Mouse (Mus musculus): ENCODE measurements around the gene 4930578G10Rik.
"Not testable (repeated sequence)": the region's sequence is repeated elsewhere in the genome, so short reads cannot be mapped to it uniquely, and the experiment has no call there.

4930578G10Rik gene

GRCm38 (mm10) chr4:42735245-42735644 is at the start of gene 4930578G10Rik:
4930578G10Rik (plus strand) TSS chr4:42735545.
- DNase-seq, result not testable (repeated sequence)

DNA sequence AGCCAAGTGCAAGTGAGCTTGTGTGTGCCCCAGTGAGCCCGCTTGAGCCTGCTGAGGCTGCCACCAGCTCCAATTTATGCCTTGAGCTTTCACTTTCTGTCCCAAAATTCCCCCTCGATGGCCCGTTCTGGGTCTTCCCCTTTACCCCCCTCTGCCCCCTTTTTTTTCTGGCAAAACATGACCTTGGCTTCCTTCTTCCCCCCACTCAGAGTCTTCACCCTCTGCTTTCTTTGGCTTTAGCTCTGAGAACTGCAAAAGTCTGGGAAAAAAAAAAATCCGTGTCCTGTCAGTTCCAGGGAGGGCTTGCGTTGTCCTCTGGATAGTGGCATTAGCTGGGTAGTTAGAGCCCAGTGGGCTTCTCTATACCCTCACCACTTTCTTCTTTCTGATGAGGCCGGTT is 21.1 kb downstream of the 4930578G10Rik start, which contains the start of gene Ccl19:
Ccl19 (minus strand) TSS at position 101 of the 400 bp plus-strand sequence.
- DNase-seq, result not testable (repeated sequence)

GRCm38 (mm10) chr4:42773893-42774292 is 38.5 kb downstream of the 4930578G10Rik start, which contains the start of gene Ccl21a:
Ccl21a (minus strand) TSS chr4:42773993.
- DNase-seq, result not testable (repeated sequence)

DNA sequence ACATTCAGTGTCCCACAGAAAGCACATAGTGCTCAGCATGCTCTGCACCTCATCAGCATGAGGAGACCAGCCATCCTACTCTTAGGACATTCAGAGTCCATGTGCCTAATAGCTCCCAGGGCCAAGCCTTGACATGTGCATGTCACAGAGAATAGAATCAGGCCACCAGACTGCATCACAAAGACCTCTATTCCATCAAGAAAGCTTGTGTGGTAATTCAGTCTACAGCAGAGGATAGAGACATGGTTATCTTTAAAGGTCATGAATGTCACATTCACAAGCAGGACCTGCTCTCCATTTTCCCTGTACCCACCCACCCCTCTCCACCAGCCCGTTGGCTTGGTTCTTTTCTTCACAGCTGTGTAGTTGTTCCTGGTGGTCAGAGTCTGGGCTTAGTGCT is 118.4 kb downstream of the 4930578G10Rik start, which contains the start of gene Fam205a1:
Fam205a1 (minus strand) TSS at position 101 of the 400 bp plus-strand sequence.
- DNase-seq, result not testable (repeated sequence)

DNA sequence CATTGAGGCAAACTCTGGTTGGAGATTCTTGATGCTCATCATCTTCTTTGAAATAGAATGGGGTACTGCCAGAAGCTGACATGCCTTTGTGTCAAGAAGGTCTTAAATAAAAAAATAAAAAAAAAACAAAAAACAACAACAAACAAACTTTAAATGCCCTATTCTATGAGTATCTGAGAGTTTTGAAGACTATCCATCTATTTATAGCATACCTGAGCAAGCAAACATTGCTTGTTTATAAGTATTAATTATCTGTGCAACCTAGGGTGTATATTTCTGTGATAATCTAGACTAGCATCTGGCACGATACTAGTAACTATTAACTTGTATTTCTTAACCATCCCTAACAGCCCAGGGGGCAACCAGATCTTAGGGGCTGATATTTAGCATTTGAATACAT is 121.3 kb downstream of the 4930578G10Rik start, which contains the start of gene Gm12394:
Gm12394 (minus strand) TSS at position 101 of the 400 bp plus-strand sequence.
- not testable (repeated sequence) for DNase-seq

DNA sequence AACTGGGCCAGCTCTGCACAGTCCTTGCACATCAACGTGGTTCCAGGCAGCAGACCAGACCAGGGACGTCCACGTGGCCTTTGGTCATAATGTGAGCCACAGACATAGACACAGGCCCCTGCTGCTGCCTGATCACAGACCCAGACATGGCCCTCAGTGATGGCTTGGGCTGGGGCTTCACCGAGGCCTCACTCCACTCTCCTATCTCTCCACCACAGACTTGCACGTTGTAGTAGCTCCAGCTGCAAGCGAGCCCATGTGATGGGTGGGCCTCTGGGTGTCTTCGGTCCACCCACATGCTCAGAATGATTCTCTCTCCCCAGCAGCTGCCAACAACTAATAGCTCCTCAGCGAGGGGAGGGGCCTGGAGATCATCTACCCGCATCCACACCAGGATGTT is 125.1 kb downstream of the 4930578G10Rik start:
- DNase-seq, result peak; percentile 92

DNA sequence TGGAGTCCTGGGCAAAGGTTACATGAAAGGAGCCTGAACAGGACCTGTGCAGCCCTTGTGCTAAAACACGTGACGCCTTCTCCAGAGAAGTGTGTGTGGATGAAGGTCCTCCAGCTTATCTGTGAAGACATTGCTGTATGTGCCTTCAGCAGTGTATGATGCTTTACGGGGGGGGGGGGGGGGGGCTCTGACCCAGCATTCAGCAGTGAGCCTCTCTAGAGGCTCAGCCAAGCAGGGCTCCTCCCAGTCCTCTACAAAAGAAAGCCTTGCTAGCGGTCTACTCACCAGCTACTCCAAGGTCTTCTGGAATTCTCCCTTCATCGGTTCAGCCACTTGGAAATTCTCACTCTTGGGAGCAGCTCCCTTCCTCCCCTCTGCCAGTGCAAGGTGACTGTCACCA is 128.1 kb downstream of the 4930578G10Rik start:
- peak; percentile 80 for DNase-seq

- DNase-seq, result peak; percentile 63
These were observed 132.0 kb downstream of the 4930578G10Rik start for GRCm38 (mm10) chr4:42867390-42867789.

DNA sequence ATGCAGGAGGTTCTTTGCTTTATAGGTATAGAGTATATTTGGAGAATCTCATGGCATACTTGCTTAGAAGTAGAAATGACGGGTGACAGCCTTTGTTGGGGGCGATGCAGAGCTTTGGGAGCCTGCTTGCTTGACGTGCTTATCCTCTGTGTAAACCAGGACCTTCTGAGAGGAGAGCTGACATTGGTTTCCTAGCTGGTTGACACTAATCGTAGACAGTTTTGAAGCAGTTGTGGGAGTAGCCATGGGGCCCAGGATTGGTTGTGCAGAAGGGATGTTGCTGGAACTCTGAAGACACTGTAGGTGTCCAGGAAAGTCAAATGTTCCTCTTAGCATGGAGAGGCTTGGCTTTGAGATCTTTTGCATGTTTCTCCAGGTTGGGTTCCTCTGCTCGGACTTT is 132.8 kb downstream of the 4930578G10Rik start:
- DNase-seq, result no peak

GRCm38 (mm10) chr4:42870748-42871147 is 135.4 kb downstream of the 4930578G10Rik start:
- no peak for DNase-seq

DNA sequence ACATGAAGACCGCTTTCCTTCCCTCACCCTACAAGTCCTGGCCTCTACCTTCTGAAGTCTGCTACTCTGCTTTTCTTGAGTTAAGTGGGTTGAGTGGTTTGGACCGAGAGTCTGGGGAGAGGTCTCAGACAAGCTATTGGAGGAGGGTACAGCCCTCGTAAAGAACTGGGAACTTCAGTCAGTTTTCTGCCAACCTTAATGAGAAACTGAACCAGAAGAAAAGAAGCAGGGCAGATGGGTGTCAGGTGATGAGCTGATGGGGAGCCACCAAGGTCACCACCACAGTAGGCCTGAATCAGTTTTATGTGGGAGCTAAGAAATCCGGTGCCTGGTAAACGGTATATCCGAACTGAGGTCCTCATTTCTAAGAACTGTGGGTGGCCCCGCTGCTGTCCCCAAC is 136.8 kb downstream of the 4930578G10Rik start:
- no peak for DNase-seq

DNA sequence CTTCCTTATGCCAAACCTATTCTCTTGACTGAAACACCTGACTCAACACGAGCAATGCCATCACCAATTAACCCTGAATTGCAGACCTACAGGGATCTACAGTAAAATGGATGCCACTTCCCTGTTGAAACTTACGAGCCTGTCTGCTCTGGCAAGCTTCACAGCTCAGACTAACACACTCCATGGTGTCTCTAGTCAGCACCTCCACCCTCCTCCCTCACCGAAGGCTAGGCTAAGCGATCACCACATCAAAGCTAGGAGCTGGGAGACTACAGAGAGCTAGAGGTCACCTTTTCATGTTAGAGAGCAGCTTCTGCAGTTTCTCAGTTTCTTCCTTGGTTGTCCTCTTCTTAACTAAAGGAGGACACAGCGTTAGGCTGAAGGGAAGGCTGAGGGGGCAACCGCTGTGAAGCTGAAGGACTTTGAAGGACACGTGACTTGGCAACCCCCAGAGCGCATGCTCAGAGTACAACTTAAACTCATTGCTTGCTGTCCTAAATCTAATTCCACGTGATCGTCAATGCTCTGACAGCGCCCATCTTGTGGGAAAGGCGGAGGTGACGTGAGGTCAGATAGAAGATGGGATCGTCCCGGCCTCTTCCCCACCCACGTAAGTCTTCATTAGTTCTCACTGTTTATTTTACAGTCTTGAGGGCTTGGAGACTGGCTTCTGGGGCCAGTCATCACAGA is 137.5 kb downstream of the 4930578G10Rik start:
- no peak for DNase-seq

- DNase-seq, result no peak
These were observed 138.8 kb downstream of the 4930578G10Rik start, which contains the start of gene Fam205c for GRCm38 (mm10) chr4:42874134-42874533. Fam205c (minus strand) TSS chr4:42874234.

GRCm38 (mm10) chr4:42876586-42877291 is 141.4 kb downstream of the 4930578G10Rik start:
- peak; percentile 75 for DNase-seq

DNA sequence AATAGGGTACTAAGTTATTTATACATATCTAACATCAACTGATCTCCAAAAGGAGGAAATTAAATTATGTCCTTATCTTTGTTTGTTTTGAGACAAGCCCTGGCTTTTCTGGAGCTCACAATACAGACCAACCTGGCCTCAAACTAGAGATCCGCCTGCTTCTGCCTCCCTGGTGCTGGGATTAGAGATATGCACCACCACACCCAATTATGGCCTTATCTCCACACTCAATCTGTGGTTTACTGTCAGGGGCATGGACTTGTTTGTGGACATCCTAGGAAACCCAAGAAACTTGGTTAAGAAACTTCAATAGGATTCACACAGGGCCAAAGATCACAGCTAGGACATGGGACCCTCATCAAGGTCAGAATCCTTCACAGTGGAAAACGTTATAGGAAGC is 142.3 kb downstream of the 4930578G10Rik start:
- peak; percentile 64 for DNase-seq

- DNase-seq, result peak; percentile 88
These were observed 144.7 kb downstream of the 4930578G10Rik start for GRCm38 (mm10) chr4:42879829-42880676.

- peak; percentile 59 for DNase-seq
These were observed 145.3 kb downstream of the 4930578G10Rik start for GRCm38 (mm10) chr4:42880677-42880948.

GRCm38 (mm10) chr4:42886926-42887325 is 151.6 kb downstream of the 4930578G10Rik start:
- no peak for DNase-seq

DNA sequence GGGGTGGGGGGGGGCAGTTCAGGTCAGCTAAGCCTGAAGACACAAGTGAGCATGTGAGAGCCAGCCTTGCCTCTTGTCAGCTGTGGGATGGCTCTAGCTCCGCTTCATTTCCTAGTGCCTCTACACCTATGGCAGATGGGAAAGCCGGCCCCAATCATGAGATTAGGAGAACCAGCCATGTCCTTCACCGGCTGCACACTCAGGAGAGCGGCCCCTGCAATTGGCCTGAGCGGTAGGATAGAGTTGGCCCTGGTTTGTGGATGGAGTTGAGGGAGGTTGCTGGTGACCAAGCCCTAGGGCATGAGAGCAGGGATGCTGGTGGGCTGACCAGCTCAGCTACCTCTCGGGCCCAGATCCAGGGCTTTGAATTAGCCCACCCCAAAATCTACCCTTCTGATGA is 153.5 kb downstream of the 4930578G10Rik start:
- no peak for DNase-seq

DNA sequence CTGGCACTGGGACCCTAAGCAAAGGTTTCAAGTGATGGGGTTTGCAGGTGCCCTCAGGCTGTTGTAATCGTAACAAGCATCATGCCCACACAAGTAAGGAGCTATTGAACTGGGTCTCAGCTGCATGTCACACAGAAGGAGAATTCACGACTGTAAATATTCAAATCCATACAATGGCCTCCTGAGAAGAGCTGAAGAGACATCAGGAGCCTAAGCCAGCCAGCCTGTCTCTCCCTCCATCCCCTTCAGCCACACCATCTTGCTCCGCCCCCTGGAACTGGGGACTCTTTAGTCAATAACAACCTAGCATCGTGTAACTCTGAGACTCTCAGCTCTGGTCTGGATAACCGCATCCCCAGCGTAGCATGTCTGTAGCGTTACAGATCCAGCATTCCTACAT is 155.8 kb downstream of the 4930578G10Rik start:
- no peak for DNase-seq

DNA sequence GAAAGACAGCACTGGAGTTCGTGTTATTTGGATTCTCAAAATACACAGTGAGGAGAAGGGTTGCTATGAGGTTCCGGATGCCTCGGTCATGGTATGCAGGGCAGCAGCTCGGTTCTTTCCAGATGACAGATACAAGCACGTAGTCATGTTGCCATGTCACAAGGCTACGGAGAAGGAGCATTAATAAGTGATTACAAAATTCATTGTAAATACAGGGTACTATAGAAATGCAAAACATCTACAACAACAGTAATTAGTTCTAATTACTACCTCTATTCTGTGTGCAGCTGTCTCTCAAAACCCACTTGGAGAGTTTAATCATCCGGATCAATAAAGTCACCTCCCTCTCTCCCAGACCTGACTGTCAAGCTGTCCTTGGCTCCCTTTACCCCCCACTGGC is 159.8 kb downstream of the 4930578G10Rik start:
- DNase-seq, result no peak

Measured in liver (tissue).